ENCODE assay signal across 11 mouse cellular contexts in genomic region chr9:61756801-61757342, GRCm38 (mm10).
A peak's percentile ranks its signal among the peaks of the same experiment; 100 is the strongest.
DNase-seq lines count a peak whose midpoint lies in the region; ATAC-seq lines count a peak whose summit lies in the region.
"Had no signal": no experiment of that assay in that cellular context is flagged by ENCODE, and none has a peak within 500 bp of the region (broad histone marks: within the 10 kb centered on the region; RNA-seq: fewer than 3 reads in every experiment).

No protein-coding gene starts in this region.

- peaks cover 5% of the 10 kb centered on the region in 2 experiments; a peak in 3 of 4 replicates for H3K4me1 ChIP-seq in heart, embryonic 14.5 days (ENCODE audit: control insufficient read depth in 2 of 2, insufficient read depth in 2 of 2, low read length in 2 of 2)
- peaks cover 15% of the 10 kb centered on the region for H3K4me1 ChIP-seq in heart, embryonic 12.5 days (replicated peaks)
- peaks cover 26% of the 10 kb centered on the region for H3K4me1 ChIP-seq in forebrain, embryonic 16.5 days (replicated peaks; ENCODE audit: control insufficient read depth, insufficient read depth, low read length)
- H3K4me1 ChIP-seq in neural tube, embryonic 12.5 days: peaks cover 35% of the 10 kb centered on the region
- H3K4me1 ChIP-seq: liver, embryonic 13.5 days had no signal

- ATAC-seq in heart, embryonic 14.5 days (ENCODE audit: insufficient number of reproducible peaks, insufficient read depth, low FRiP score, low read depth): no peak
- no peak for ATAC-seq in heart, embryonic 12.5 days (ENCODE audit: insufficient number of reproducible peaks, low FRiP score)
- ATAC-seq in forebrain, embryonic 16.5 days: peak; percentile 85
- peak; percentile 88 for ATAC-seq in neural tube, embryonic 12.5 days (ENCODE audit: low FRiP score, low read depth)

- 0 out of 2 replicates have a peak overlapping the region, but pooled peaks have one; percentile 3 for H3K4me2 ChIP-seq in heart, embryonic 14.5 days (ENCODE audit: low read length)
- no peak overlapping the region for H3K4me2 ChIP-seq in heart, embryonic 12.5 days
- H3K4me2 ChIP-seq in forebrain, embryonic 16.5 days (ENCODE audit: low read length): peak overlapping the region; percentile 42
- H3K4me2 ChIP-seq in neural tube, embryonic 12.5 days (replicated peaks): no peak overlapping the region; the same call in 1 of the 2 replicates
- H3K4me2 ChIP-seq: liver, embryonic 13.5 days had no signal

- H3K36me3 ChIP-seq in heart, embryonic 14.5 days (ENCODE audit: control insufficient read depth, insufficient read depth, low read length): no peaks in the 10 kb centered on the region
- H3K36me3 ChIP-seq in heart, embryonic 12.5 days: no peaks in the 10 kb centered on the region
- H3K36me3 ChIP-seq in forebrain, embryonic 16.5 days (ENCODE audit: control insufficient read depth, insufficient read depth): no peaks in the 10 kb centered on the region
- no peaks in the 10 kb centered on the region for H3K36me3 ChIP-seq in neural tube, embryonic 12.5 days
- H3K36me3 ChIP-seq: G1E; liver, embryonic 13.5 days had no signal

- peak; percentile 26 for DNase-seq in Muller cell, postnatal 12 days (ENCODE audit: inconsistent ontology term)
- no peak for DNase-seq in spleen, adult 18-20 months
- DNase-seq in lung, postnatal 4 days: no peak
- no peak for DNase-seq in adrenal gland, adult 18-20 months (ENCODE audit: low spot score in 2 of 2)
- DNase-seq: liver, embryonic 13.5 days; thymus, adult 18-20 months had no signal

- H3K9me3 ChIP-seq in heart, embryonic 14.5 days (ENCODE audit: control insufficient read depth, low read length): no peaks in the 10 kb centered on the region
- H3K9me3 ChIP-seq in heart, embryonic 12.5 days (replicated peaks): no peaks in the 10 kb centered on the region
- no peaks in the 10 kb centered on the region for H3K9me3 ChIP-seq in forebrain, embryonic 16.5 days (ENCODE audit: control insufficient read depth, low read length)
- H3K9me3 ChIP-seq in neural tube, embryonic 12.5 days: no peaks in the 10 kb centered on the region
- H3K9me3 ChIP-seq: G1E; liver, embryonic 13.5 days had no signal

- 51% methylated on average over 24 of the region's 24 CpGs for WGBS in heart, embryonic 14.5 days
- WGBS in heart, embryonic 12.5 days: 65% methylated on average over 24 of the region's 24 CpGs
- 10% methylated on average over 24 of the region's 24 CpGs for WGBS in forebrain, embryonic 16.5 days
- 60% methylated on average over 24 of the region's 24 CpGs for WGBS in neural tube, embryonic 12.5 days

- H3K27me3 ChIP-seq in heart, embryonic 14.5 days (ENCODE audit: control insufficient read depth, insufficient read depth, low read length): peaks cover 36% of the 10 kb centered on the region
- H3K27me3 ChIP-seq in heart, embryonic 12.5 days (replicated peaks): peaks cover 38% of the 10 kb centered on the region
- H3K27me3 ChIP-seq in forebrain, embryonic 16.5 days (replicated peaks; ENCODE audit: control insufficient read depth, insufficient read depth, low read length): no peaks in the 10 kb centered on the region
- H3K27me3 ChIP-seq in neural tube, embryonic 12.5 days (replicated peaks): no peaks in the 10 kb centered on the region
- H3K27me3 ChIP-seq: liver, embryonic 13.5 days had no signal

- no peak overlapping the region for H3K4me3 ChIP-seq in heart, embryonic 14.5 days (ENCODE audit: control insufficient read depth in 1 of 2, insufficient read depth in 1 of 2, low read depth in 1 of 2, low read length in 2 of 2)
- H3K4me3 ChIP-seq in heart, embryonic 12.5 days: no peak overlapping the region
- no peak overlapping the region for H3K4me3 ChIP-seq in forebrain, embryonic 16.5 days (replicated peaks; ENCODE audit: low read length)
- no peak overlapping the region for H3K4me3 ChIP-seq in neural tube, embryonic 12.5 days
- H3K4me3 ChIP-seq: liver, embryonic 13.5 days had no signal

- H3K27ac ChIP-seq in heart, embryonic 14.5 days (replicated peaks in 1 of 2; ENCODE audit: control insufficient read depth in 1 of 2, insufficient read depth in 1 of 2, low read depth in 2 of 2, low read length in 2 of 2): no peak overlapping the region
- no peak overlapping the region for H3K27ac ChIP-seq in heart, embryonic 12.5 days (ENCODE audit: poor library complexity, severe bottlenecking)
- peak overlapping the region; percentile 41 for H3K27ac ChIP-seq in forebrain, embryonic 16.5 days (ENCODE audit: low read length)
- peak overlapping the region; percentile 42; the same call in 1 of the 2 replicates for H3K27ac ChIP-seq in neural tube, embryonic 12.5 days
- H3K27ac ChIP-seq: liver, embryonic 13.5 days had no signal

- H3K9ac ChIP-seq in heart, embryonic 14.5 days (ENCODE audit: low read length): no peak overlapping the region
- H3K9ac ChIP-seq in heart, embryonic 12.5 days: no peak overlapping the region
- no peak overlapping the region for H3K9ac ChIP-seq in forebrain, embryonic 16.5 days (replicated peaks; ENCODE audit: low read depth, low read length)
- no peak overlapping the region for H3K9ac ChIP-seq in neural tube, embryonic 12.5 days
- H3K9ac ChIP-seq: liver, embryonic 13.5 days had no signal

Comparison
In these comparisons a context has a peak if more than half of its experiments do, and no peak if none do; other contexts are left out.
1. H3K4me2 ChIP-seq: peak in heart, embryonic 14.5 days (single experiment) and forebrain, embryonic 16.5 days (single experiment); none in heart, embryonic 12.5 days (single experiment) and neural tube, embryonic 12.5 days (single experiment).
2. ATAC-seq: peak in forebrain, embryonic 16.5 days (single experiment) and neural tube, embryonic 12.5 days (single experiment); none in heart, embryonic 14.5 days (single experiment) and heart, embryonic 12.5 days (single experiment).
3. H3K27ac ChIP-seq: peak in forebrain, embryonic 16.5 days (single experiment) and neural tube, embryonic 12.5 days (single experiment); none in heart, embryonic 14.5 days (0 of 2) and heart, embryonic 12.5 days (single experiment).